Mouse (Mus musculus) spleen, adult 2 months (tissue): ENCODE data around the gene Armh1. TPM values are rescaled to one million over a fixed set of nuclear protein-coding genes. Genes with fewer than 3 reads are reported as not detected.
"Not testable (repeated sequence)": the region's sequence is repeated elsewhere in the genome, so short reads cannot be mapped to it uniquely, and the experiment has no call there.

Experiments
- DNase-seq, 2 experiments: peaks; one replicate each; pipeline versions ENCODE4 v3.0.0 to v3.0.0-alpha.2; 2012 to 2021; ENCODE audit warnings: low spot score in 2 of 2, low read depth in 1 of 2
- H3K27ac ChIP-seq: fragments of 200-500 bp; 2 replicates; pipeline ENCODE4 v1.5.1; 2012; ENCODE audit warnings: low read length, inconsistent platforms; ENCODE audit not compliant: insufficient read depth
- H3K27me3 ChIP-seq: fragments of 200-500 bp; 2 replicates; pipeline ENCODE4 v1.6.1; 2012; ENCODE audit warnings: mild to moderate bottlenecking, moderate library complexity, low read length, inconsistent platforms; ENCODE audit not compliant: control insufficient read depth, insufficient read depth
- H3K36me3 ChIP-seq: fragments of 200-500 bp; 2 replicates; pipeline ENCODE4 v1.6.1; 2012; ENCODE audit warnings: mild to moderate bottlenecking, low read length, inconsistent platforms; ENCODE audit not compliant: control insufficient read depth, insufficient read depth
- H3K4me1 ChIP-seq: fragments of 200-500 bp; 2 replicates; pipeline ENCODE4 v1.6.1; 2011; ENCODE audit warnings: inconsistent platforms; ENCODE audit not compliant: control insufficient read depth, insufficient read depth, insufficient read length
- H3K4me3 ChIP-seq: fragments of 200-500 bp; 2 replicates; pipeline ENCODE4 v1.5.1; 2011; ENCODE audit warnings: mild to moderate bottlenecking, inconsistent platforms; ENCODE audit not compliant: insufficient read depth, insufficient read length; ENCODE audit errors: extremely low read depth
- CTCF ChIP-seq: fragments of 200-500 bp; IDR thresholded peaks from 2 replicates; pipeline ENCODE4 v1.5.1; 2011; ENCODE audit warnings: mild to moderate bottlenecking, inconsistent platforms; ENCODE audit not compliant: insufficient read depth, insufficient read length, insufficient replicate concordance; ENCODE audit errors: extremely low read depth
- POLR2A ChIP-seq: fragments of 200-500 bp; IDR thresholded peaks from 2 replicates; pipeline ENCODE4 v1.6.1; 2011; ENCODE audit warnings: low read depth, low read length, inconsistent platforms
- WGBS: fragments of 180-500 bp; shearing (Covaris S2); methylation state at CpG from one replicate; pipeline ENCODE4 v1.1.7; 2018; 5-methylcytosine and 5-hydroxymethylcytosine counted together
- polyA plus RNA-seq: library from polyadenylated mRNA; depleted of rRNA; stranded (reverse); fragments of >200 nt; gene quantifications from 2 replicates; pipeline ENCODE4 v1.2.3, GENCODE M21; 2012; rRNA removed

Armh1 gene
- polyA plus RNA-seq, 1 experiment: 0.05 TPM

- peak in 1 of 2 experiments; percentile 72 for DNase-seq
- peak overlapping the region; percentile 27; the same call in 1 of the 2 replicates for H3K4me3 ChIP-seq
- TF ChIP-seq POLR2A (peak; percentile 72), CTCF (no peak)
- no peaks in the 10 kb centered on the region for H3K36me3 ChIP-seq
- WGBS: 1% methylated on average over 9 of the region's 9 CpGs
- H3K4me1 ChIP-seq: no peaks in the 10 kb centered on the region
- peak overlapping the region; percentile 90; the same call in 1 of the 2 replicates for H3K27ac ChIP-seq
- H3K27me3 ChIP-seq: no peaks in the 10 kb centered on the region
Observed at GRCm38 (mm10) chr4:117189856-117190543, 61.9 kb downstream of the Armh1 start.

- H3K4me1 ChIP-seq: no peaks in the 10 kb centered on the region
- TF ChIP-seq CTCF: peak; percentile 41; the same call in 1 of the 2 replicates
- no peak for TF ChIP-seq POLR2A
- 1% methylated on average over 16 of the region's 16 CpGs for WGBS
- no peaks in the 10 kb centered on the region for H3K36me3 ChIP-seq
- peak overlapping the region; percentile 66 for H3K4me3 ChIP-seq
- peak; percentile 81 for DNase-seq
- peak overlapping the region; percentile 90 for H3K27ac ChIP-seq
- no peaks in the 10 kb centered on the region for H3K27me3 ChIP-seq
Observed at GRCm38 (mm10) chr4:117189382-117189855, 62.5 kb downstream of the Armh1 start.

GRCm38 (mm10) chr4:117188969-117189368 lies 63.0 kb downstream of the Armh1 start:
- no peak for DNase-seq
- 57% methylated on average over 3 of the region's 3 CpGs for WGBS
- Histone ChIP-seq H3K4me3 (peak overlapping the region; percentile 66; the same call in 1 of the 2 replicates), H3K4me1 (no peaks in the 10 kb centered on the region), H3K36me3 (no peaks in the 10 kb centered on the region), H3K27ac (peak overlapping the region; percentile 90), H3K27me3 (no peaks in the 10 kb centered on the region)
- TF ChIP-seq CTCF: no peak
- TF ChIP-seq POLR2A: no peak

- H3K27ac ChIP-seq: peak overlapping the region; percentile 66
- 11% methylated on average over 9 of the region's 9 CpGs for WGBS
Observed at GRCm38 (mm10) chr4:117182759-117183096, 69.2 kb downstream of the Armh1 start.

GRCm38 (mm10) chr4:117181863-117182758 lies 69.8 kb downstream of the Armh1 start, which contains the start of gene Kif2c:
TSS of gene Kif2c (minus strand) at chr4:117182639.
- H3K27ac ChIP-seq: peak within 1 kb of the TSS; percentile 66
- peak; percentile 78 to 88 for DNase-seq
- H3K27me3 ChIP-seq: no peaks in the 10 kb centered on the region
- H3K4me1 ChIP-seq: peaks cover 3% of the 10 kb centered on the region; the same call in 1 of the 2 replicates
- peak within 1 kb of the TSS; percentile 64 for H3K4me3 ChIP-seq
- TF ChIP-seq CTCF (no peak), POLR2A (no peak; the same call in none of the 2 replicates)
- H3K36me3 ChIP-seq: no peaks in the 10 kb centered on the region
- WGBS: 2% methylated on average over 42 of the region's 42 CpGs

More at GRCm38 (mm10) chr4:117182759-117183096, 69.2 kb downstream of the Armh1 start:
- H3K4me1 ChIP-seq, H3K36me3 ChIP-seq, H3K27me3 ChIP-seq, DNase-seq: not testable (repeated sequence)
- H3K4me3 ChIP-seq: peak overlapping the region; percentile 64

GRCm38 (mm10) chr4:117169936-117170335 lies 82.0 kb downstream of the Armh1 start:
- no peak overlapping the region for H3K27ac ChIP-seq

More at GRCm38 (mm10) chr4:117169936-117170335, 82.0 kb downstream of the Armh1 start:
- H3K27me3 ChIP-seq: no peaks in the 10 kb centered on the region
- H3K4me3 ChIP-seq: no peak overlapping the region
- no peak for DNase-seq
- no peak for TF ChIP-seq POLR2A
- TF ChIP-seq CTCF: no peak
- H3K4me1 ChIP-seq: no peaks in the 10 kb centered on the region
- 91% methylated on average over 5 of the region's 5 CpGs for WGBS
- H3K36me3 ChIP-seq: no peaks in the 10 kb centered on the region

Other genes with a start within 250 kb of the Armh1 start
- gene Eif2b3, start 232.7 kb downstream of the Armh1 start, polyA plus RNA-seq: 3.6 TPM in 2 replicates
- 0.45 and 0.51 TPM in 2 replicates for gene Ptch2, start 156.1 kb downstream of the Armh1 start, polyA plus RNA-seq
- gene Btbd19, start 126.4 kb downstream of the Armh1 start, polyA plus RNA-seq: 15.4 and 17.5 TPM in 2 replicates
- 1.6 TPM in 2 replicates for gene Tctex1d4, start 125.3 kb downstream of the Armh1 start, polyA plus RNA-seq
- 12.4 and 18.7 TPM in 2 replicates for gene Plk3, start 118.2 kb downstream of the Armh1 start, polyA plus RNA-seq
- 578 and 703 TPM in 2 replicates for gene Rps8, start 95.9 kb downstream of the Armh1 start, polyA plus RNA-seq
- gene Kif2c, start 69.5 kb downstream of the Armh1 start, polyA plus RNA-seq: 2.5 and 2.7 TPM in 2 replicates
- 2.4 and 3.2 TPM in 2 replicates for gene Tmem53, start 174 bp downstream of the Armh1 start, polyA plus RNA-seq
- 95.4 and 115 TPM in 2 replicates for gene Rnf220, start 244.9 kb upstream of the Armh1 start, polyA plus RNA-seq